Mouse (Mus musculus) forebrain, embryonic 16.5 days (tissue): Measurements from ENCODE around the gene Rxra. TPM values are rescaled to one million over a fixed set of nuclear protein-coding genes. Genes with fewer than 3 reads are reported as not detected.
A peak's percentile ranks its signal among the peaks of the same experiment; 100 is the strongest.

Experiments used
- ATAC-seq: fragments of 200-750 bp; cut with Nextera tagmentation; 2 replicates; pipeline ENCODE4 v1.8.0; 2017; ENCODE audit warnings: mild to moderate bottlenecking, moderate library complexity
- H3K27ac ChIP-seq: fragments of 300-500 bp; sonication (generic); 2 replicates; pipeline ENCODE4 v1.5.1; 2014; ENCODE audit warnings: low read length, control low read depth
- H3K27me3 ChIP-seq: fragments of 300-500 bp; sonication (generic); replicated peaks from 2 replicates; pipeline ENCODE4 v1.6.1; 2014; ENCODE audit warnings: low read length; ENCODE audit not compliant: control insufficient read depth, insufficient read depth
- H3K36me3 ChIP-seq: fragments of 300-500 bp; sonication (generic); 2 replicates; pipeline ENCODE4 v1.6.1; 2014; ENCODE audit not compliant: control insufficient read depth, insufficient read depth
- H3K4me1 ChIP-seq: fragments of 300-500 bp; sonication (generic); replicated peaks from 2 replicates; pipeline ENCODE4 v1.6.1; 2014; ENCODE audit warnings: low read length; ENCODE audit not compliant: control insufficient read depth, insufficient read depth
- H3K4me2 ChIP-seq: fragments of 300-500 bp; sonication (generic); 2 replicates; pipeline ENCODE4 v1.6.1; 2014; ENCODE audit warnings: mild to moderate bottlenecking, low read length, control low read depth
- H3K4me3 ChIP-seq: fragments of 300-500 bp; sonication (generic); replicated peaks from 2 replicates; pipeline ENCODE4 v1.5.1; 2014; ENCODE audit warnings: mild to moderate bottlenecking, low read length, control low read depth
- H3K9ac ChIP-seq: fragments of 300-500 bp; sonication (generic); replicated peaks from 2 replicates; pipeline ENCODE4 v1.6.1; 2014; ENCODE audit warnings: low read depth, low read length, control low read depth
- H3K9me3 ChIP-seq: fragments of 300-500 bp; sonication (generic); 2 replicates; pipeline ENCODE4 v1.6.1; 2016; ENCODE audit warnings: low read length; ENCODE audit not compliant: control insufficient read depth
- WGBS: fragments of 180-500 bp; shearing (Covaris S2); extraction: QIAGEN DNeasy Blood & Tissue Kit; methylation state at CpG from one replicate; pipeline ENCODE4 v1.1.7; 2014; 5-methylcytosine and 5-hydroxymethylcytosine counted together
- polyA plus RNA-seq: library from polyadenylated mRNA; unstranded; fragments of >200 nt; fragmentation: Nextera tagmentation; extraction: Ambion mirVana; gene quantifications from 2 replicates; pipeline ENCODE4 v1.2.1, GENCODE M21; 2015

The Rxra gene
- 2.4 and 3.4 TPM in 2 replicates for polyA plus RNA-seq

DNA sequence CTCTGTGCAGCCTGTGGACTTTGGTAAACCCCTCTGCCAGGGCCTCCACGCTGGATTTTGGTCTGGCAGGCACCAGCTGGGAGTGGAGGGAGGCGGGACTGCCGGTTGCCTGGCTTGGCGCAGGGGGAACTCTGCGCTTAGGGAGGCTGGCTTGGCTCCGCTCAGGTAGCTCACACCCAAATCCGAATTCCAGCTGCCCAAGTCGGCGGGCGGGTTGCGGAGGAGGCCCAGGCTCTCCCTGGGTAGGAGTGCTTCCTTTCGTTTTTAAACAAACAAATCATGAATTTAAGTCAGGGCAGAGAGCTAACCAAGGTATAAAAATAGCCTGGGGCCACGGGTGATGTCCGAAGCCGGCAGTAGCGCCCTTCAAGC, at the start of gene Rxra:
Gene Rxra (plus strand): TSS at position 335 of the 372 bp plus-strand sequence.
- peak within 1 kb of the TSS; percentile 80 for H3K9ac ChIP-seq
- no peaks in the 10 kb centered on the region for H3K27me3 ChIP-seq
- peak within 1 kb of the TSS; percentile 51 for H3K27ac ChIP-seq
- H3K4me1 ChIP-seq: peaks cover 39% of the 10 kb centered on the region
- no peaks in the 10 kb centered on the region for H3K9me3 ChIP-seq
- peak; percentile 15 for ATAC-seq
- H3K4me3 ChIP-seq: peak within 1 kb of the TSS; percentile 76
- H3K36me3 ChIP-seq: no peaks in the 10 kb centered on the region
- WGBS: 2% methylated on average over 16 of the region's 16 CpGs
- H3K4me2 ChIP-seq: peak within 1 kb of the TSS; percentile 94

- no peak overlapping the region for H3K9ac ChIP-seq
- no peak overlapping the region for H3K4me3 ChIP-seq
- no peaks in the 10 kb centered on the region for H3K27me3 ChIP-seq
- H3K4me1 ChIP-seq: no peaks in the 10 kb centered on the region
- WGBS: 56% methylated on average over 1 of the region's 1 CpGs
- no peak overlapping the region for H3K4me2 ChIP-seq
- H3K27ac ChIP-seq: no peak overlapping the region
- H3K36me3 ChIP-seq: no peaks in the 10 kb centered on the region
- ATAC-seq: no peak
- no peaks in the 10 kb centered on the region for H3K9me3 ChIP-seq
These were observed 49.6 kb upstream of the Rxra start for GRCm38 (mm10) chr2:27626604-27627003.

DNA sequence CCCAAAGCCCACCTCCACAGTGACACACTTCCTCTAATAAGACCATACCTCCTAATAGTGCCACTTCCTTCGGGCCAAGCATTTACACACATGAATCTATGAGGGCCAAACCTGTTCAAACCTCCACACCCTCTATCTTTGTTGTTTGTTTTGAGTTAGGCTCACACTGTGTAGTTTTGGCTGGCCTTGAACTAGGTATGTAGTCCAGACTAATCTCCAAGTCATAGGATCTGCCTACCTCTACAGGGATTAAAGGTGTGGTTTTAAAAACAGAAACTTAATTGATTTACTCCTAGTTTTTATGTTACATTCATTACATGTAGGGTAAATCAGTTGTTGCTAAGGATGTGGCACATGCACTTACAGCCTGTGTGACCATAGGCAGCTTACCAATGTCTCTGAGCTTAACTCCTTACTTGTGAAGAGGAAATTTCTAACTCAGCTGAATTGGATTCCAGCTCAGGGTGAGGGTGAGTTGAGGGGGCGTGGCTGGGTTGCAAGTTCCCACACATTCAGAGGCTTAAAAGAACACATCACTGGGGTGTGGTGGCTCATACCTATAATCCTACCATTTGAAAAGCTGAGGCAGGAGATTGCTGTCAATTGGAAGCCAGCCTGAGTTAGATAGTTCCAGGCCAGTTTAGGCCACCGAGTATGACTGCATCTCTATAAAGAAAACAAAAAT, 45.5 kb upstream of the Rxra start:
- 83% methylated on average over 3 of the region's 3 CpGs for WGBS
- Histone ChIP-seq H3K4me2 (no peak overlapping the region), H3K4me1 (peaks cover 6% of the 10 kb centered on the region), H3K27me3 (no peaks in the 10 kb centered on the region), H3K9ac (no peak overlapping the region), H3K4me3 (no peak overlapping the region), H3K27ac (no peak overlapping the region), H3K9me3 (no peaks in the 10 kb centered on the region), H3K36me3 (no peaks in the 10 kb centered on the region)
- ATAC-seq: no peak

- ATAC-seq: no peak
- WGBS: 80% methylated on average over 2 of the region's 2 CpGs
These were observed 42.8 kb upstream of the Rxra start for GRCm38 (mm10) chr2:27633471-27633870.

GRCm38 (mm10) chr2:27634018-27634417, 42.2 kb upstream of the Rxra start:
- Histone ChIP-seq H3K9ac (no peak overlapping the region), H3K4me1 (peaks cover 7% of the 10 kb centered on the region), H3K27ac (no peak overlapping the region), H3K27me3 (no peaks in the 10 kb centered on the region), H3K4me3 (no peak overlapping the region), H3K36me3 (no peaks in the 10 kb centered on the region), H3K9me3 (no peaks in the 10 kb centered on the region), H3K4me2 (no peak overlapping the region)
- ATAC-seq: no peak
- 80% methylated on average over 1 of the region's 1 CpGs for WGBS

More at GRCm38 (mm10) chr2:27633471-27633870, 42.8 kb upstream of the Rxra start:
- Histone ChIP-seq H3K4me1 (peaks cover 7% of the 10 kb centered on the region), H3K4me3 (no peak overlapping the region), H3K9ac (no peak overlapping the region), H3K36me3 (no peaks in the 10 kb centered on the region), H3K9me3 (no peaks in the 10 kb centered on the region), H3K4me2 (no peak overlapping the region), H3K27me3 (no peaks in the 10 kb centered on the region), H3K27ac (no peak overlapping the region)

- peak; percentile 69 for ATAC-seq
- Histone ChIP-seq H3K4me1 (peaks cover 7% of the 10 kb centered on the region), H3K27ac (peak overlapping the region; percentile 63), H3K4me3 (no peak overlapping the region), H3K36me3 (no peaks in the 10 kb centered on the region), H3K9ac (no peak overlapping the region), H3K4me2 (no peak overlapping the region), H3K27me3 (no peaks in the 10 kb centered on the region), H3K9me3 (no peaks in the 10 kb centered on the region)
- WGBS: 38% methylated on average over 13 of the region's 13 CpGs
These were observed 41.0 kb upstream of the Rxra start for GRCm38 (mm10) chr2:27635147-27635738.

- no peaks in the 10 kb centered on the region for H3K27me3 ChIP-seq
- H3K4me3 ChIP-seq: no peak overlapping the region
- no peak for ATAC-seq
- H3K4me1 ChIP-seq: peaks cover 7% of the 10 kb centered on the region
- no peak overlapping the region for H3K4me2 ChIP-seq
- H3K9me3 ChIP-seq: no peaks in the 10 kb centered on the region
- H3K9ac ChIP-seq: no peak overlapping the region
- H3K27ac ChIP-seq: no peak overlapping the region
- H3K36me3 ChIP-seq: no peaks in the 10 kb centered on the region
- WGBS: 84% methylated on average over 1 of the region's 1 CpGs
These were observed 39.4 kb upstream of the Rxra start for GRCm38 (mm10) chr2:27636796-27637195.

- H3K9me3 ChIP-seq: no peaks in the 10 kb centered on the region
- no peak overlapping the region for H3K27ac ChIP-seq
- peaks cover 7% of the 10 kb centered on the region for H3K4me1 ChIP-seq
- ATAC-seq: no peak
- 90% methylated on average over 8 of the region's 8 CpGs for WGBS
- H3K4me2 ChIP-seq: no peak overlapping the region
- no peaks in the 10 kb centered on the region for H3K36me3 ChIP-seq
- H3K27me3 ChIP-seq: no peaks in the 10 kb centered on the region
- no peak overlapping the region for H3K4me3 ChIP-seq
- no peak overlapping the region for H3K9ac ChIP-seq
These were observed 38.9 kb upstream of the Rxra start for GRCm38 (mm10) chr2:27637281-27637896.

GRCm38 (mm10) chr2:27639631-27640334, 36.5 kb upstream of the Rxra start:
- no peak overlapping the region for H3K9ac ChIP-seq
- no peaks in the 10 kb centered on the region for H3K9me3 ChIP-seq
- H3K4me2 ChIP-seq: no peak overlapping the region
- no peaks in the 10 kb centered on the region for H3K27me3 ChIP-seq
- no peaks in the 10 kb centered on the region for H3K36me3 ChIP-seq
- H3K27ac ChIP-seq: no peak overlapping the region
- no peak for ATAC-seq
- no peak overlapping the region for H3K4me3 ChIP-seq
- peaks cover 6% of the 10 kb centered on the region for H3K4me1 ChIP-seq
- 84% methylated on average over 5 of the region's 5 CpGs for WGBS
